Comparison of ENCODE assay signal across 23 mouse cellular contexts in genomic region chr4:63579649-63580048, GRCm38 (mm10). TPM values are rescaled to one million over a fixed set of nuclear protein-coding genes. Genes with fewer than 3 reads are reported as not detected.
DNase-seq lines count a peak whose midpoint lies in the region; ATAC-seq lines count a peak whose summit lies in the region.
"Had no signal": no experiment of that assay in that cellular context is flagged by ENCODE, and none has a peak within 500 bp of the region (broad histone marks: within the 10 kb centered on the region; RNA-seq: fewer than 3 reads in every experiment).

No protein-coding gene starts in this region.

- H3K4me2 ChIP-seq in hindbrain, embryonic 16.5 days (ENCODE audit: low read length) = no peak overlapping the region
- no peak overlapping the region for H3K4me2 ChIP-seq in hindbrain, embryonic 13.5 days
- no peak overlapping the region for H3K4me2 ChIP-seq in neural tube, embryonic 13.5 days
- H3K4me2 ChIP-seq in kidney, embryonic 14.5 days (replicated peaks; ENCODE audit: low read depth, low read length) = no peak overlapping the region
- H3K4me2 ChIP-seq: heart, embryonic 11.5 days had no signal

- no peak overlapping the region for H3K9ac ChIP-seq in hindbrain, embryonic 16.5 days (ENCODE audit: low read depth, low read length)
- H3K9ac ChIP-seq in hindbrain, embryonic 13.5 days = no peak overlapping the region
- H3K9ac ChIP-seq in neural tube, embryonic 13.5 days = no peak overlapping the region
- H3K9ac ChIP-seq in kidney, embryonic 14.5 days (ENCODE audit: low read depth, low read length) = no peak overlapping the region
- H3K9ac ChIP-seq: liver, embryonic 14.5 days had no signal

- peak overlapping the region; percentile 77 for H3K27ac ChIP-seq in hindbrain, embryonic 10.5 days
- no peak overlapping the region for H3K27ac ChIP-seq in hindbrain, embryonic 16.5 days (ENCODE audit: low read depth, low read length)
- H3K27ac ChIP-seq in hindbrain, embryonic 13.5 days = peak overlapping the region; percentile 67
- peak overlapping the region; percentile 84 for H3K27ac ChIP-seq in midbrain, embryonic 10.5 days (replicated peaks)
- no peak overlapping the region for H3K27ac ChIP-seq in neural tube, embryonic 13.5 days (replicated peaks)
- no peak overlapping the region for H3K27ac ChIP-seq in kidney, embryonic 14.5 days (ENCODE audit: low read depth, low read length)
- H3K27ac ChIP-seq: liver, embryonic 14.5 days; stomach, postnatal 0 days had no signal

- WGBS in hindbrain, embryonic 10.5 days = 78% methylated on average over 14 of the region's 14 CpGs
- WGBS in hindbrain, embryonic 16.5 days = 80% methylated on average over 14 of the region's 14 CpGs
- WGBS in hindbrain, embryonic 13.5 days = 80% methylated on average over 14 of the region's 14 CpGs
- 77% methylated on average over 14 of the region's 14 CpGs for WGBS in midbrain, embryonic 10.5 days
- WGBS in neural tube, embryonic 13.5 days = 82% methylated on average over 14 of the region's 14 CpGs
- WGBS in kidney, embryonic 14.5 days = 86% methylated on average over 14 of the region's 14 CpGs

- H3K36me3 ChIP-seq in hindbrain, embryonic 10.5 days = peaks cover 21% of the 10 kb centered on the region
- H3K36me3 ChIP-seq in hindbrain, embryonic 16.5 days (ENCODE audit: control insufficient read depth, insufficient read depth, low read length) = no peaks in the 10 kb centered on the region
- H3K36me3 ChIP-seq in hindbrain, embryonic 13.5 days = peaks cover 5% of the 10 kb centered on the region
- peaks cover 26% of the 10 kb centered on the region for H3K36me3 ChIP-seq in midbrain, embryonic 10.5 days
- no peaks in the 10 kb centered on the region for H3K36me3 ChIP-seq in neural tube, embryonic 13.5 days
- H3K36me3 ChIP-seq in kidney, embryonic 14.5 days (ENCODE audit: control insufficient read depth, insufficient read depth, low read length) = no peaks in the 10 kb centered on the region

- no peaks in the 10 kb centered on the region for H3K27me3 ChIP-seq in hindbrain, embryonic 10.5 days (ENCODE audit: insufficient read depth, poor library complexity, severe bottlenecking)
- H3K27me3 ChIP-seq in hindbrain, embryonic 16.5 days (replicated peaks; ENCODE audit: control insufficient read depth, insufficient read depth, low read length) = no peaks in the 10 kb centered on the region
- H3K27me3 ChIP-seq in hindbrain, embryonic 13.5 days = no peaks in the 10 kb centered on the region
- no peaks in the 10 kb centered on the region for H3K27me3 ChIP-seq in midbrain, embryonic 10.5 days (ENCODE audit: low read depth, poor library complexity, severe bottlenecking)
- no peaks in the 10 kb centered on the region for H3K27me3 ChIP-seq in neural tube, embryonic 13.5 days
- no peaks in the 10 kb centered on the region for H3K27me3 ChIP-seq in kidney, embryonic 14.5 days (ENCODE audit: control insufficient read depth, insufficient read depth, low read length)
- H3K27me3 ChIP-seq: megakaryocyte, embryonic 14.5 days had no signal

- ATAC-seq in hindbrain, embryonic 16.5 days = no peak
- peak; percentile 39; the same call in 1 of the 2 replicates for ATAC-seq in hindbrain, embryonic 13.5 days (ENCODE audit: low FRiP score)
- peak; percentile 27; the same call in 1 of the 2 replicates for ATAC-seq in neural tube, embryonic 13.5 days (ENCODE audit: low read depth)
- ATAC-seq in kidney, embryonic 14.5 days (ENCODE audit: low FRiP score, low TSS enrichment) = no peak

- H3K9me3 ChIP-seq in hindbrain, embryonic 10.5 days = peaks cover 12% of the 10 kb centered on the region
- H3K9me3 ChIP-seq in hindbrain, embryonic 16.5 days (ENCODE audit: control insufficient read depth, low read length) = no peaks in the 10 kb centered on the region
- peaks cover 3% of the 10 kb centered on the region; the same call in 1 of the 2 replicates for H3K9me3 ChIP-seq in hindbrain, embryonic 13.5 days
- peaks cover 12% of the 10 kb centered on the region for H3K9me3 ChIP-seq in midbrain, embryonic 10.5 days (replicated peaks)
- H3K9me3 ChIP-seq in neural tube, embryonic 13.5 days = no peaks in the 10 kb centered on the region
- peaks cover 5% of the 10 kb centered on the region; the same call in 1 of the 2 replicates for H3K9me3 ChIP-seq in kidney, embryonic 14.5 days (ENCODE audit: control insufficient read depth, low read length)

- DNase-seq in hindbrain, embryonic 10.5 days (ENCODE audit: low spot score) = no peak
- no peak for DNase-seq in midbrain, embryonic 10.5 days (ENCODE audit: low spot score)
- DNase-seq in spleen, postnatal 4 days (ENCODE audit: low spot score in 2 of 2) = no peak
- DNase-seq in heart, adult 9 months (ENCODE audit: low spot score in 2 of 2) = no peak
- DNase-seq: adrenal gland, adult 8-10 months; cerebellum, adult 11 months; cerebellum, postnatal 25 days; gastrocnemius, postnatal 36 days; heart, postnatal 36 days; kidney, adult 11 months; kidney, postnatal 14 days; left cerebral cortex, postnatal 4 days had no signal

- peaks cover 16% of the 10 kb centered on the region for H3K4me1 ChIP-seq in hindbrain, embryonic 10.5 days (replicated peaks)
- H3K4me1 ChIP-seq in hindbrain, embryonic 16.5 days (ENCODE audit: control insufficient read depth, insufficient read depth, low read depth, low read length) = peaks cover 4% of the 10 kb centered on the region
- peaks cover 9% of the 10 kb centered on the region for H3K4me1 ChIP-seq in hindbrain, embryonic 13.5 days (replicated peaks)
- H3K4me1 ChIP-seq in midbrain, embryonic 10.5 days = peaks cover 17% of the 10 kb centered on the region
- H3K4me1 ChIP-seq in neural tube, embryonic 13.5 days (replicated peaks) = peaks cover 12% of the 10 kb centered on the region
- H3K4me1 ChIP-seq in kidney, embryonic 14.5 days (ENCODE audit: control insufficient read depth, insufficient read depth, low read length) = no peaks in the 10 kb centered on the region
- H3K4me1 ChIP-seq: megakaryocyte, embryonic 14.5 days had no signal

- no peak overlapping the region for H3K4me3 ChIP-seq in hindbrain, embryonic 10.5 days
- H3K4me3 ChIP-seq in hindbrain, embryonic 16.5 days (ENCODE audit: low read length) = no peak overlapping the region
- H3K4me3 ChIP-seq in hindbrain, embryonic 13.5 days = no peak overlapping the region
- H3K4me3 ChIP-seq in midbrain, embryonic 10.5 days = no peak overlapping the region
- no peak overlapping the region for H3K4me3 ChIP-seq in neural tube, embryonic 13.5 days
- H3K4me3 ChIP-seq in kidney, embryonic 14.5 days (ENCODE audit: low read length) = no peak overlapping the region
- H3K4me3 ChIP-seq: megakaryocyte, embryonic 14.5 days had no signal

RNA-seq across cellular contexts. Expression of gene Tmem268, which starts 21.1 kb away (rescaled TPM):
- 7.6 and 10.2 TPM in 2 replicates for polyA plus RNA-seq in hindbrain, embryonic 10.5 days (2016; fragmentation: Nextera tagmentation; extraction: Ambion mirVana)
- polyA plus RNA-seq in hindbrain, embryonic 16.5 days (2015; fragmentation: Nextera tagmentation; extraction: Ambion mirVana) = 3.8 and 5.1 TPM in 2 replicates
- polyA plus RNA-seq in hindbrain, embryonic 13.5 days (2015; fragmentation: Nextera tagmentation; extraction: Ambion mirVana) = 3.0 and 4.4 TPM in 2 replicates
- polyA plus RNA-seq in midbrain, embryonic 10.5 days (2016; fragmentation: Nextera tagmentation; extraction: Ambion mirVana) = 9.7 and 10.0 TPM in 2 replicates
- polyA plus RNA-seq in neural tube, embryonic 13.5 days (2015; fragmentation: Nextera tagmentation; extraction: Ambion mirVana) = 3.7 and 3.8 TPM in 2 replicates
- 4.6 and 7.9 TPM in 2 replicates for polyA plus RNA-seq in kidney, embryonic 14.5 days (2014; fragmentation: Nextera tagmentation; extraction: Ambion mirVana)

RNA-seq across cellular contexts. Expression of gene Gm11213, which starts 25.4 kb away (rescaled TPM):
- polyA plus RNA-seq in hindbrain, embryonic 10.5 days (2016; fragmentation: Nextera tagmentation; extraction: Ambion mirVana) = not detected in 2 replicates
- polyA plus RNA-seq in hindbrain, embryonic 16.5 days (2015; fragmentation: Nextera tagmentation; extraction: Ambion mirVana) = not detected in 2 replicates
- not detected in 2 replicates for polyA plus RNA-seq in hindbrain, embryonic 13.5 days (2015; fragmentation: Nextera tagmentation; extraction: Ambion mirVana)
- not detected in 2 replicates for polyA plus RNA-seq in midbrain, embryonic 10.5 days (2016; fragmentation: Nextera tagmentation; extraction: Ambion mirVana)
- polyA plus RNA-seq in neural tube, embryonic 13.5 days (2015; fragmentation: Nextera tagmentation; extraction: Ambion mirVana) = not detected in 2 replicates
- not detected in 2 replicates for polyA plus RNA-seq in kidney, embryonic 14.5 days (2014; fragmentation: Nextera tagmentation; extraction: Ambion mirVana)
- polyA plus RNA-seq: brain, embryonic 14.5 days; heart, embryonic 11.5 days; liver, embryonic 14.5 days; lung, embryonic 16.5 days; spleen, adult 2 months; stomach, postnatal 0 days had no signal

RNA-seq across cellular contexts. Expression of gene Atp6v1g1, which starts 35.1 kb away (rescaled TPM):
- polyA plus RNA-seq in hindbrain, embryonic 10.5 days (2016; fragmentation: Nextera tagmentation; extraction: Ambion mirVana) = 310 and 365 TPM in 2 replicates
- 389 and 410 TPM in 2 replicates for polyA plus RNA-seq in hindbrain, embryonic 16.5 days (2015; fragmentation: Nextera tagmentation; extraction: Ambion mirVana)
- 464 and 480 TPM in 2 replicates for polyA plus RNA-seq in hindbrain, embryonic 13.5 days (2015; fragmentation: Nextera tagmentation; extraction: Ambion mirVana)
- 290 and 319 TPM in 2 replicates for polyA plus RNA-seq in midbrain, embryonic 10.5 days (2016; fragmentation: Nextera tagmentation; extraction: Ambion mirVana)
- polyA plus RNA-seq in neural tube, embryonic 13.5 days (2015; fragmentation: Nextera tagmentation; extraction: Ambion mirVana) = 450 and 499 TPM in 2 replicates
- 264 and 332 TPM in 2 replicates for polyA plus RNA-seq in kidney, embryonic 14.5 days (2014; fragmentation: Nextera tagmentation; extraction: Ambion mirVana)

RNA-seq across cellular contexts. Expression of gene Tex48, which starts 42.6 kb away (rescaled TPM):
- polyA plus RNA-seq in hindbrain, embryonic 10.5 days (2016; fragmentation: Nextera tagmentation; extraction: Ambion mirVana) = not detected in 2 replicates
- polyA plus RNA-seq in hindbrain, embryonic 16.5 days (2015; fragmentation: Nextera tagmentation; extraction: Ambion mirVana) = not detected in 2 replicates
- polyA plus RNA-seq in hindbrain, embryonic 13.5 days (2015; fragmentation: Nextera tagmentation; extraction: Ambion mirVana) = not detected in 2 replicates
- polyA plus RNA-seq in midbrain, embryonic 10.5 days (2016; fragmentation: Nextera tagmentation; extraction: Ambion mirVana) = not detected in 2 replicates
- not detected in 2 replicates for polyA plus RNA-seq in neural tube, embryonic 13.5 days (2015; fragmentation: Nextera tagmentation; extraction: Ambion mirVana)
- polyA plus RNA-seq in kidney, embryonic 14.5 days (2014; fragmentation: Nextera tagmentation; extraction: Ambion mirVana) = not detected in 2 replicates
- polyA plus RNA-seq: brain, embryonic 14.5 days; heart, embryonic 11.5 days; liver, embryonic 14.5 days; lung, embryonic 16.5 days; spleen, adult 2 months; stomach, postnatal 0 days had no signal

Comparison
In these comparisons a context has a peak if more than half of its experiments do, and no peak if none do; other contexts are left out.
1. H3K27ac ChIP-seq: peak in hindbrain, embryonic 10.5 days (single experiment), hindbrain, embryonic 13.5 days (single experiment) and midbrain, embryonic 10.5 days (single experiment); none in hindbrain, embryonic 16.5 days (single experiment), neural tube, embryonic 13.5 days (single experiment) and kidney, embryonic 14.5 days (single experiment).
2. ATAC-seq: peak in hindbrain, embryonic 13.5 days (single experiment) and neural tube, embryonic 13.5 days (single experiment); none in hindbrain, embryonic 16.5 days (single experiment) and kidney, embryonic 14.5 days (single experiment).